Mouse (Mus musculus) liver, embryonic 14.5 days (tissue): ENCODE data around the gene Fndc3a.

Source experiments
- CTCF ChIP-seq: IDR thresholded peaks from 2 replicates; pipeline ENCODE4 v1.5.1; 2016; ENCODE audit warnings: antibody characterized with exemption, low read depth, control low read depth
- EP300 ChIP-seq: IDR thresholded peaks from 2 replicates; pipeline ENCODE4 v1.6.1; 2016; ENCODE audit warnings: antibody characterized with exemption, low read depth

GRCm38 (mm10) chr14:72563941-72564340 lies 145.9 kb downstream of the Fndc3a start:
- TF ChIP-seq CTCF (no peak), EP300 (no peak)
